Mouse (Mus musculus) heart, adult 2 months (tissue): ENCODE measurements around the gene Gm6217.
"Not testable (repeated sequence)": the region's sequence is repeated elsewhere in the genome, so short reads cannot be mapped to it uniquely, and the experiment has no call there.

ENCODE experiments used
- CTCF ChIP-seq: fragments of 200-600 bp; IDR thresholded peaks from 2 replicates; pipeline ENCODE4 v1.8.1; 2022; ENCODE audit warnings: antibody characterized with exemption, mild to moderate bottlenecking, moderate library complexity
- POLR2A ChIP-seq: fragments of 200-500 bp; IDR thresholded peaks from 2 replicates; pipeline ENCODE4 v1.6.1; 2011; ENCODE audit warnings: mild to moderate bottlenecking, low read depth, low read length, control low read depth; ENCODE audit not compliant: insufficient read depth

DNA sequence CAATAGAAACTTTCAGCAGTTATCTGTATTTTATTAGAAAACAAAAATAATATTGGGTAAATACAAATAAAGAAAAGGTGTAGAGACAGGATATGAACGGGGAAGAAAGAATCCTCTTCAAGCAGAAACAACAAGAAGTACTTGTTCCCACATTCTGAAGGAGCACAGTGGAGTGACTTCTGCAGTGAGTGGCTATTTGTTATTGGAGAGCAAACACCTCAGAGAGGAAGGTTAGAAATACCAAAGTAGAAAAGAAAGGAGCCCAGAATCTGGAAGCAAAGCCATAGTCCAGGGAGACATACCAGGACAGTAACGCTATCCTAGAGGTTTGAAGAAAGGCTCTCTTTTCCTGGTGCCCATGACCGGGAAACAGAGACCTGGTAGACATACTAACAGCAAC is 641 bp downstream of the Gm6217 start:
- TF ChIP-seq CTCF, POLR2A: not testable (repeated sequence)
